Mouse (Mus musculus) olfactory bulb, adult 2 months (tissue): ENCODE measurements around the gene Enpp6.

Experiments used
- CTCF ChIP-seq: fragments of 200-500 bp; IDR thresholded peaks from 2 replicates; pipeline ENCODE4 v1.5.1; 2012; ENCODE audit warnings: low read depth, mild to moderate bottlenecking, low read length, moderate library complexity; ENCODE audit not compliant: insufficient read depth
- POLR2A ChIP-seq: fragments of 200-500 bp; IDR thresholded peaks from 2 replicates; pipeline ENCODE4 v1.6.1; 2012; ENCODE audit warnings: mild to moderate bottlenecking, low read depth, low read length, moderate library complexity; ENCODE audit not compliant: insufficient read depth

GRCm38 (mm10) chr8:46941295-46941694, 45.4 kb upstream of the Enpp6 start:
- TF ChIP-seq CTCF, result no peak
- no peak for TF ChIP-seq POLR2A
